Mouse (Mus musculus): ENCODE results near the gene Ofcc1.

The Ofcc1 gene

DNA sequence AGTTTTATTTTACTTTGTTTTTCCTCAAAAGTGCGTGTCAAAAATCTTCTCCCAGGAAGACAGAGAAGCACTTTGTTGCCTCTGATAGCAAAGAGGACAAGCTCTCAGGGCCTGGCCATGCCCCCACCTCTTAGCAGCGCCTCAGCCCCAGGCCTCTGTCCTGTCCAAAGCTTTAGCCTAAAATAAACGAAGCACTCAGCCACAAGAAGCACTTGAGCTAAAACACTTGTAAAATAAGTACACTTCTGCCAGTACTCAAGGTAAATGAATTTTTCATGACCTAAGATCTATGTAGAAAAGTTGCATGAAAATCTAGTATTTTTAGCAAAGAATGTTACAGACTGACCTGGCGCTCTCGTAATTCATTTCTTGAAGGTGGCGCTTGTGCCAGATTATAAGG, 117.4 kb downstream of the Ofcc1 start:
- DNase-seq (ENCODE audit: low read depth, low spot score), result no peak

DNA sequence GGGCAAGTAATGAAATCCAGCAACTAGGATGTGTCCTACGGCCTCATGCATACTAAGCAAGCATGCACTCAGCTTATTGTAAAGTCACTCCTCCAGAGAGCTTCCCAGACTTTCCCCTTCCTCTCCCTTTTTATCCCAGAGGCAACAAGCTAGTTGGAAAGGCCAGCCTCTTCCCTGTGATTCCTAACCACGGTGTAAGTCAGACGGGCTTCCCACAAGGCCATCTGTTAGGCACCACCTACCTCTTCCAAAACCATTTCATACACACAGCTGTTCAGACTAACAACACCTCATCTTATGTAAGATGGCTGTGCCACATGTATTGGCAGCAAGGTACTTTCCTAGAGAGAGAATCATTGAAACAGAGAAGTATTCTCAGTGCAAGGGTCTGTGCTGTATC, 124.9 kb downstream of the Ofcc1 start:
- DNase-seq (ENCODE audit: low read depth, low spot score), result peak; percentile 75

DNA sequence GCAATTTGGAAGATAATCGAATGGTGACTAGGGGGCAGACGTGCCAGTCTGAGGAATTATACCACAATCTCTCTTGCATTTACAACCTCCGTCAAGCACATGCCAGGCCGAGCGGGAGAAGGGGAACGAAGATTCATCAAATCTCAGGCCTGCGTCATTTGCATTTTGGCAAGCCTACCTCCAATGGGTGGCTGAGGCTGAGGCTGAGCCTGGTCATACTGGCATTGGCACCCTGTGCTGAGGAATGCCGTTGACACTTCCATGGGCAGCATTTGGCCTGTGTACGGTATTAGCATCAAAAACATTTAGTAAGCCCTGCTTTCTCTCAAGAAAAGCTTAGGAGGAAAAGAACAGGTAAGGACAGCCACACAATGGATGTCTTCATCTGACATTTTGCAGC, 152.9 kb downstream of the Ofcc1 start:
- no peak for DNase-seq (ENCODE audit: low read depth, low spot score)

DNA sequence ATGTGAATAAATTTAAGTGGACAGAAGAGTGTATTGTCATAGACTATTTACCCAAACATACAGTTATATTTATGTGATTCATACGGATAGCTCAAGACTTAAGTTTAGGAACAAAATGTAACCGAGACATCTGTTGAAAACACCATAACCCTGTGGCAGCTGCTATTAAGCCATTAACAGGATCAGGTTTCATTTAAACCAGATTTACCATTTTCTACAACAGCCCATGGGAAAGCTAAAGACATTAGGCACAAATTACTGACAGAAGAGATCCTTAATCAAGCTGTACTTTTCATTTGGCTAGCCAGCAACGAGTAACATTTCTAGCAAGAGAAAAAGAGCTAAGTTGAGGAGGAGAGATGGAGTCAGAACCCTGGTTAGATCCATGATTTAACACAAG, 179.5 kb downstream of the Ofcc1 start:
- no peak for DNase-seq (ENCODE audit: low read depth, low spot score)

DNA sequence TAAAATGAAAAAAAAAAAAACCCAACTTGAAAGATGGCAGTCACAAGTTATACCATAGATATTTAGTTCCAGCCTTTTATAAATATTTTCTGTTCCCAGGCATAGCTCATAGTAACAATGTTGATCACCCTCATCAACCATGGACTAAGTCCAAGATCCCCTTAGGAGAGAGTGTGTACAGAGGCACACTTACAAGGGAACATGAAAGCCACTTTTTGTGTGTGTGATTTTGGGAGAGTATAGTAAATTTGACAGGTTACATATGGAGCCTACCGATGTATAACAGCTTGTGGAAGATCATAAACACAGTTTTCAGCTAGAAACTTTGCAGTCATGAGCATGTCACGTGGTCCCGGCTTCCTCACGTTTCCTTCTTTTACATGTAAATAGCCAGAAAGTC, 189.5 kb downstream of the Ofcc1 start:
- no peak for DNase-seq (ENCODE audit: low read depth, low spot score)

DNA sequence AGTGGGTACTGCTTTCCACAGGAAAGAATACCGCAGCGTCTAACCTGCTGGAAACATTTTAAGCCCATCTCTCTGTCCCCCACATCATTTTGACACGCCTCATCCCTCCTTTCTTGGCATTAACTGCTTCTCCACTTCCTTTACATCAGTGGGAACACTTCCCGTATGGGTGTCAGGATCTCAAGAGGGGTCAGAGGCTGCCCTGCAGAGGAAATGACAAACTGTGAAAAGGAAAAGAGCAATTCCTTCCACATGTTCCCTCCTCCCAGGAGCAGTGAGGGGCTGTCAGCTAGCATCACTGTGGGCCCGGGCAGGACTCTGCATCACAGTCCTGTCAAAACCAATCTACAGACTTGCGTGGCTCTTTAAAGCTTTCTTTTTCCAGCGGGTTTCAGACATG, 193.4 kb downstream of the Ofcc1 start:
- DNase-seq (ENCODE audit: low read depth, low spot score), result no peak

DNA sequence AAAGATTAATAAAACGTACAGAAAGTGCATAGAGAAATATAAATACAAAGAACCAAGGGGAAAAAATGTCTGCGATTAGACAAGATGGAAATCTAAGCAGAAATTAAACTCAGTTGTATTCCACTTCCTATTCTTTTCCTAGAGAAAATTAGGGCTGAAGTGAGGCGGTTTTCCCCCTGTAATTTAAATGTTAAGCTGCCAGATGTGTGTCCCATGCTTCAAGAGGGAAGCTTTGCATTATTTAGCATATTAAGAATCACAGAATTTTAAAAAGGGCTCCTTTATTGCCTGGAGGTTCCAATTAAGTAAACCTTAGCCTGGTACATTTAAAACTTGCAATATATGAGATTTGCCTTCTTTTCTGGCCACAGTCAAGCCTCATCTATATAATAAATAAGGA, 205.8 kb downstream of the Ofcc1 start:
- DNase-seq (ENCODE audit: low read depth, low spot score), result no peak

DNA sequence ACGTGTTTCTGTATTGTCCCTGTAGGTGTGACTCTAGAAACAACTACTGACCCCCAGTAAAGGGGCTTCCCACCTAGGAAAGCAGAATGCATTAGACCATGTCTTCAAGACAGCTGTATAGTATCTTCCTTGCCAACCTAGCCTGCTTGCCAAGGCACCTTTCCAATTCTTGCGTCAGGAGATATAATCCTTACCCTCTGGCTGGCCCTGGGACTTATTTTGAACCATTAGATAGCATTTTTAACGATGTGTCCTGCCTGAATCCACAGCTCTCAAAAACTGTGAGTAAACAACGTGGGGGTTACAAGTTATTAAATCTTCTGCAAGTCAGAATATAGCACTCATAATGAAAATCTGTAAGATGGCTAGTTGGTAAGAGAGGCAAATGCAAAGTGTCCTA, 221.3 kb downstream of the Ofcc1 start:
- DNase-seq (ENCODE audit: low read depth, low spot score), result no peak

DNA sequence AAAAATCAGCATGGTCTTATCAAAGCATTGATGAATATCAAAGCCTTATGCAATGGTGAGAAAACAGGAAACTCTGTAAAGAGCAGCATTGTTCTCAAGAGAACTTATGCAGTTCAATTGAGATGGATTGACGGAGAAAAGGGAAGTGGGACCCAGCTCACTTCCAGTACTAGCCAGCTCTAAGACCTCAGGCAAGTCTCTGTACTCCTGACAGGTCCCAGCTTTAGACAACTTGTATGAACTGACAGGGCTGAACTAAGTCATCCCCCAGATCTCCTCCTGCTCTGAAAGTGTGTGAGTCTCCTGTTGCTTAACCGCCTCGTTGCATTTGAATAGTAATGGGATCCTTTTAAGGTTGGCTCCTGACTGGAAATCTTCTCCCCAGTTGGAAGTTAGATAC, 225.2 kb downstream of the Ofcc1 start:
- DNase-seq (ENCODE audit: low read depth, low spot score), result no peak

DNA sequence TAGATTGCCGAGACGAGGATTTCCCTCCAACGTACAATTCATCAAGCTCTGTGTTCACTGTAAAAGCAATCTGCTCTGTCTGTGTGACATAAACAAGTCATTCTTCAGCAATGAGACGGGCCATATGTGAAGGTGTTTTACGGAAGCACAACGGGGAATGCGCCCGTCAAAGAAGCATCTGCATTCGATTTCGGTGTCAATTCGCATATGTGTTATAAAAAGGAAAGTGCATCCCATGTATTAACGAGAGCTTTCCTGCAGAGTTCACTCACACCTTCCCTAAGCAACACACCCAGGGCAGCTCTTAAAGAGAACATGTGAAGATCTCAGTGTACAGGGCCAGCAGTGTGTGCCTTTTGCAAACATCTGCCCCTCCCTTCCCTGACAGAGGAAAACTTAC, 225.6 kb downstream of the Ofcc1 start:
- no peak for DNase-seq (ENCODE audit: low read depth, low spot score)

DNA sequence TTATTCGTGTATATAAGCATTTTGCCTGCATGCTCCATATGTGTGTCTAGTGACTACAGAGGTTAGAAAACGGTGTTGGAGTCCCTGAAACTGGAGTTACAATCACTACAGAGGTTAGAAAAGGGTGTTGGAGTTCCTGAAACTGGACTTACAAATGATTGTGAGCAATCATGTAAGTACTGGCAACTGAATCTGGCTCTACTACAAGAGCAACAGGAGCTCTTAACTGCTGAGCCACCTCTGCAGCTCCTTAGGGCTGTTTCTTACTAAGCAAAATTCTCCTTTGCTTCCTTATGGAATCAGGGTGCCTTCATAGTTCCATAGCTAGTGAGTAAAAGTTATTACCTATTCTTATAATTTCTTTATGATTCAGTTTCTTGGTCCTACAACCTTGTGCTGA, 237.4 kb downstream of the Ofcc1 start:
- no peak for DNase-seq (ENCODE audit: low read depth, low spot score)

DNA sequence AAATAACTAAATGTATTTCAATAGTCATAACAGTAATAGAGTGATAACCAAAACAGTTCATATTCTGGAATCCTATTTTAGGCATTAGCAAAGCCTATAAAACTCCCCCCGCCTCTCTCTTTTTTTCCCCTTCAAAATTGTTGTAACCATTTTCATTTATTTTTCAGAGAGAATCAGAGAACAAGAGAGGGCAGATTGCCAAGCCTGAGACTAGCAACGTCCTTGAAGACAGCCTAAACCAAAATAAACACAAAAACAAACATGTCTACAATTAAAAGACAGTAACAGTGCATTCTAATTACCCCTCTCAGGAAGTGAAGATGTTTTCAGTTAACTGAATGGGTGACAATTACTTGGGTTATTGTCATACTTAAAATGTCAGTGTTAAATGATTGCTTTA, 248.9 kb downstream of the Ofcc1 start:
- DNase-seq (ENCODE audit: low read depth, low spot score), result no peak

DNA sequence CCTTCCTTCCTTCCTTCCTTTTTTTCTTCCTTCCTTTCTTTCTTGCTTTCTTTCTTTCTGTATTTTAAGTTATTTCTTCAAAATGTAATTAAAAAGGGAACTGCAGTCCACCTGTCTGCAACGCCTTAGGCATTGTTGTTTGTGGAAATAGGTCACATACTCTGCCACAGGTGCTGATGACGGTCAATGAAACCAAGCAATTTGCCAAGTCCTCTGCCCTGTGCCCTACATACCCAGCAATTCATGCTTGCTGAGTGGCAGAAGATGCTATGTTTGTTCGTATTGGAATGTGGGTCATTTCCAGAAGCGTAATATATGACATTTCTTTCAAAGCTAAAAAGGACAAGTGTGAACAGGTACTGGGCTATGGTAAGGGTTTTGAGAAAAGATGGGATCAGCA, 285.0 kb downstream of the Ofcc1 start:
- DNase-seq (ENCODE audit: low read depth, low spot score), result no peak

DNA sequence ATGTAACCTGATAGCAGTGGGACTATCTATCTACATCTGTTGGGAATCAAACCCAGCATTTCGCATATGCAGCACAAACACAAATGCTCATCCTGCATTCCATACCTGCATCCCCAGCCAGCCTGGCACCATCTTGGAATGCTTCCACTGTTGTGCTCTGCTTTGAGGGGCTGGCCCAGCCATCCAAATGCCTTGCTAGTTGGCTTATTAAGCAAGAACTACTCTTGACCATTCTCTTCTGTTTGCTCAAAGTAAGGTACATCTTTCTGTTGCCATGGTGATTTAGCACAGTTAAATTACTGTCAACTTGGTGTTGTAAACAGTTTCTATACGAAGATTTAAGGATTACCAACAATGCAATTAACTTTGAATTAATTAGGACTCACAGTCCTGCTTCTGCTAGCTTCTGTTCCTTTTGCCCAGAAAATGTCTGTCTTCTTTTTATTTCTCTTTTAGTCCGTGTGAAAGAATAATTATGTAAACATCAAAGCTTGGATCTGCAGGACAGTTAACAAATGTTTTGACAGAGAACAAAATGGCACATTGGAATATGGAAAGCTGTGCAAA, 286.3 kb downstream of the Ofcc1 start:
- peak; percentile 16 for DNase-seq (ENCODE audit: low read depth, low spot score)

DNA sequence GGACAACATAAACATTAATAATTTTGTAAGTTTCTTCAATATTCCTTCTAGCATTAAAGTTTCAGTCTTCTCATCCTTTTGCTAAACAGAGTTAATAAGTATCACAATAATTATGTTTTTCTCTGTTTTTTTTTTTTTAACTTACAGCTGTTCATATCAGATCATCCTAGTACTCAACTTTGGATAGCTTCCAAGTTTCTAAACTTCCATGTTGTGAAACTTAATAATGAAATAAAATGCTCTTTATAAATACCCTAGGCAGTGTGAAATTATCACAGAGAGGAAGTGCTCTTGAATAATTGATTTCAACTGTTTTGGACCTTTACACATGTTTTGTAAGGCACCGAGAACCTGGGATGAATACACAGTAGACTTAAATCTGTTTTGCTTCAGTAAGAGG, 291.2 kb downstream of the Ofcc1 start:
- DNase-seq (ENCODE audit: low read depth, low spot score), result no peak

DNA sequence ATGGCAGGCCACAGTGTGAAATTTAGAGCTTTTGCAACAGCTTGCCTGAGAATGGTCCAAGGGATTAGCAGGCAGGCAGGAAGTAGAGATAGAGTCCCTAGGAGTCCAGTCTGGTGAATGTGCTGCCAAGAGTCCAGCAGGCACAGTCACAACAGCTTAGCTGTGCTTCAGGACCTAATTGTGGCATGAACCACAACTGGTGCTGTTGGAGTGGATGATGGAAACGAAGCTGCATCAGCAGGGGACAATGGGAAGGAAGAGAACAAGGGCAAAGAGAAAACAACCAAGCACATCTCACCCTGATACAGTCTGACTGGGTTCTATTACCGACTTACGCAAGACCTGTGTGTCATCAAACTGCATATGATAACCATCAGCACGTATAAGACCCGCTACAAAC, 300.0 kb downstream of the Ofcc1 start:
- DNase-seq (ENCODE audit: low read depth, low spot score), result no peak

DNA sequence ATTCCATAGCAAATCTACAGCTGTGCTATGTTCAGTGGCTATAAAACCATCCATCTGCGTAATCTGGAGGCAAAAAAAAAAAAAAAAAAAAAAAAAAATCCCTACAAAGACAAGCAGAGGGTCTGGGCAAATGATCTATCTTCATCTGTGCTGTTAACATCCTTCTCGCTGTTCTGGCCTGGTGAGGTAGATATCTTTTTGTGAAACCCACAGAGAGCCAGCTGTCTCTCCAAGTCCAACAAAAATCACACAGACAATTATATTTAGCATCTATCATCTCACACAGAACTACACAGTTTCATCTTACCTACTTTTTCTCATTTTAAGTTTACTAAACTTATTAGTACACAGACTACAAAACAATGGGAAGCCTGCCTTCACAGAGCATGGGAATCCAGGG, 323.4 kb downstream of the Ofcc1 start:
- no peak for DNase-seq (ENCODE audit: low read depth, low spot score)

DNA sequence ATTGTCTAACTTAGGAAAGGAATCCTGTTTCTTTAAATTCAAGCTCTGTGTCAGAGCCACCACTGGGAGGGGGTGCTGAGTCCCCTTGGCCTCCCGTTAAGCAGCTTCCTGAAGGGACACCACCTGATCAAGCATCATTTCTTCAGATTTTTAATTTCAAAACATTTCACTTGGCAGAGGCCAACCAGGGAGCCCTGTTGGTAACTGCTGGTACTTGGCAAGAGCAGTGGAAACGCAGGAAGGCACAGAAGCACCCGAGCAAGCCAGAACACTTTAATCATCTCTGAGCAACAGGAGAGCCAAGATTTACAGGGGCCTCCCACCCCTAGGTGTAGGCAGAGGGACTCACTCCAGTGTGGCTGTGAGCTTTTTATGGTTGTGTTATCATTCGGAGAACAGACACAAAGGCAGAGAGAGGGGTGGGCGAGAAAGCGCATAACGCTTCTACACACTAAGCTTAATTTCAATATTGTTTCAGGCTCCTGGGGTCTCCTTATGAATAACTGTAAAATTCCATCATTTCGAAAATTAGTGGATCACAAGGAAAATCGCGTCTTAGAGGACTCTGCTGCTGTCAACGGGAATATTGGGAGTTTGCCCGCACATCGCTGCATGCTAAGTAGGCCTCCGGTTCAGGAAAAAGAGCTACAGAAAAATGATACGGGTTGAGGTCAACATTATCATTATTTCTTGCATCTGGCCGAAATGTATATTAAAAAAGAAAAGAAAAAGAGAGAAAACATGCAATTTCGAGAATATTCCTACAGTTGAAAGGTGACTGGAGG, 324.1 kb downstream of the Ofcc1 start:
- peak; percentile 44 for DNase-seq (ENCODE audit: low read depth, low spot score)

DNA sequence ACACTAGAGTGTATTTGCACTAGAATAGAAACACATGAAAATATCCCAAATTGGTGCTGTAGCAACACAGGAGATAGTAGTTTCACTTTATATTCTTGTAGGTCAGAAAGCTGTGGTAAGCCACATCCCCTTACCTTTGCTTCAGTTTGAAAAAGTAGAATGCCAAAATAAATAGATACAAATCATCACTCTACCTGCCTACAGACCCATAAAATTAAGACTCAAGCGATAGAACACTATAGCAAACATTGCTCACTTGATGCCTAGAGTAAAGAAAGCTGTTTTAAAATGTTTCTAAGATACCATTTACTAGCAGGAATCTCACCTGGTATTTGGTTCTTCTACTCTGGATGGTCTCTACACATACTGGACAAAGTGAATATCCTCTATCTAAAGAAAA, 331.8 kb downstream of the Ofcc1 start:
- DNase-seq (ENCODE audit: low read depth, low spot score), result no peak

DNA sequence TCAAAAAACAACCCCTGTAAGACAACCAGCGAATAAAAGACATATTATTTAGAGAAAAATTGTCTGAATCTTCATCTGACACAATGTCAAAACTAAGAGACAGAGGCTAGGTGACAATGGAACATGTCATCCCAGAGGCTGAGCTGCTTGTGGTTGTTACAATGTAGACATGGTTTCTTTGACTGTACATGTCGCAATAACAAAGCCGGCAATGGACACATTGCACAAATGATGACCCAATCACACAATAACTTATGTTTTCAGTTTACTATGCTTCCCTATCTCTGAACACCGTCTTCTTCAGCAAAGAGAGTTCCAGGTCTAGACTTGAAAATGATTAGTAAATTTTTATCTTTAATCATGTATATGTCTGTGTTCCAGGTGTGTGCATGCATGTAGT, 332.4 kb downstream of the Ofcc1 start:
- no peak for DNase-seq (ENCODE audit: low read depth, low spot score)

DNA sequence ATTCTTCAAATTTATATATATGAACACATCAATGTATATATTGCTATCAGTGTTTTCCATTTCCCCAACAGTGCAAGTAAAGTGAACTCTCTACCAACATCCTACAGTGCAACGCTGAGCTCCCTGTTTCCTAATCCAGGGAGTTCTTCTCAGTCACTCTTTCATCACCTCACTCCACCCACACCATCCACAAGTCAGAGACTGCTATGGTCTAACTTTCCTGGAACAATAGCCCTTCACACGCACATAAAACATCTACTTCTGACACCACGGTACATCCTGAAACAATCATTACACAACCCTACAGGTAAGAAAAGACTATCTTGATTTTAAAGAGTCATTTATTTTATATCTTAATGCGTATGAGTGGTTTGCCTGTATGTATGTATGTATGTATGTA, 335.4 kb downstream of the Ofcc1 start:
- DNase-seq (ENCODE audit: low read depth, low spot score), result no peak

DNA sequence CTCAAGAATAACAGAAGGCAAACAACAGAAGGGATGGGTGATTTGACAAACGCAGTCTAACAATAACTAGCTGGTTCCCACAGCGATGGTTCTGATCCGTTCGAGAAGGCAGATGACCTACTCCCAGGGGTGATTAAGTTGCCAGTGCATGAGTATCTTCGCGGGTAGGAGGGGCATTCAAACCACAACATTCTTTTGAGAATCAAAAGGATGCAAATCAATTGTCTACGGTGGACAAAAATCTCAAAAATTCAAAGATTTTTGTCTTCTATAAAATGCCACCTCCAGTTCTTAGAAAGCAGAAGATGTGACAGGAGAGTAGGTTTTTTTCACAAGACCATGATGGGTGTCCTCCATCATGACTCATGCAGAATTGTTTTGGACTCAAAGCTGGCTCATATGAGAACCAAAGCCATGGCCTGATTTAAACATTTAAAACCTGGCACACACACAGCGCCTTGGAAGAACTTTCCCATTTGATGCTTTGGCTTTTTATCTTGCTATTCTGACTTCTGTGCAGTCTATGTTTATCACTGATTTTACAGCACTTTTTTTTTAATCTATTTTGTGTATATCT, 338.0 kb downstream of the Ofcc1 start:
- no peak for DNase-seq (ENCODE audit: low read depth, low spot score)

DNA sequence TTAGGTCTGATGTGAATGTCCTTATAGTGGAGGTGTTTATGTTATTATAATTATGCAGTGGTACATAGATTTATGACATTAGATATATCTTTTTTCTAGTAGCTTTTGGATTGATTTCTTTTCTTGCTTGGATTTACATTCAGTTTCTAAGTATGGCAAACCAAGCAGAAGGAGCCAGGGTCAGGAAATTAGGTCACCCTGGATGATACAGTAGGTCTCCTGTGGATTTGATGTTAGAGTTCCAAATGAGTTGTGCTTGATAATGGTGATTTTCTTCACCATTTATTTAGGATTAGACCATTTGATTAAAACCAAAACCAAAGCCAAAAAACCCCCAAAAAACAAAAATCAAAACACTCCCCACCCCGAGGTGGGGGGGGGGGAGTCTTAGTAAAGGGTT, 338.6 kb downstream of the Ofcc1 start:
- no peak for DNase-seq (ENCODE audit: low read depth, low spot score)

Measured in telencephalon, adult 2 months (tissue).